Mouse (Mus musculus): ENCODE measurements around the gene Smug1.

GRCm38 (mm10) chr15:103168801-103169611 is 2.1 kb upstream of the Smug1 start:
- TF ChIP-seq CTCF (IDR thresholded peaks at IDR 0.05; ENCODE audit: low read depth) (no peak), EP300 (IDR thresholded peaks at IDR 0.05; ENCODE audit: low read depth) (no peak)
